Mouse (Mus musculus) left cerebral cortex, postnatal 36 days (tissue): ENCODE measurements around the gene Rad51. TPM values are rescaled to one million over a fixed set of nuclear protein-coding genes. Genes with fewer than 3 reads are reported as not detected.

ENCODE experiments used
- DNase-seq, 2 experiments: peaks; one replicate each; pipeline ENCODE4 v3.0.0; 2021 to 2022; ENCODE audit warnings: low spot score in 2 of 2, mixed read lengths in 1 of 2
- intact Hi-C: fragments of 180-260 bp; cut with DNase I; formaldehyde crosslinking; loops from one replicate; pipeline ENCODE4 v1.15.1; 2025
- total RNA-seq, 2 experiments: library from RNA; stranded (reverse); gene quantifications; 2 replicates each; pipeline ENCODE4 v1.2.3; 2021

The Rad51 gene
- total RNA-seq, 2 experiments from 2014 or later = 0.57 to 1.5 TPM

GRCm38 (mm10) chr2:119196316-119197108 lies 83.9 kb downstream of the Rad51 start:
- no peak for DNase-seq
- intact Hi-C loops = no loop called here

Other genes with a start within 250 kb of the Rad51 start
- gene Bahd1, start 212.4 kb upstream of the Rad51 start, total RNA-seq = 10 to 100 TPM; 40.4 to 45.0 TPM
- gene Chst14, start 186.3 kb upstream of the Rad51 start, total RNA-seq = 1 to 10 TPM; 1.5 to 2.0 TPM
- gene Ccdc32, start 83.4 kb upstream of the Rad51 start, total RNA-seq = 10 to 100 TPM; 50.2 to 52.7 TPM
- 1 to 10 TPM; 8.0 to 8.4 TPM for gene Rpusd2, start 78.0 kb upstream of the Rad51 start, total RNA-seq
- 1 to 10 TPM in 1 of 2 experiments, under 1 TPM in 1; 0.16 to 1.2 TPM for gene Knl1, start 65.7 kb upstream of the Rad51 start, total RNA-seq
- 10 to 100 TPM; 53.4 to 58.1 TPM for gene Rmdn3, start 44.2 kb downstream of the Rad51 start, total RNA-seq
- not detected for gene Gchfr, start 55.0 kb downstream of the Rad51 start, total RNA-seq
- not detected for gene Gm14137, start 61.7 kb downstream of the Rad51 start, total RNA-seq
- 10 to 100 TPM; 34.9 TPM for gene Zfyve19, start 95.8 kb downstream of the Rad51 start, total RNA-seq
- 10 to 100 TPM; 16.4 to 16.6 TPM for gene Dnajc17, start 96.0 kb downstream of the Rad51 start, total RNA-seq
- not detected for gene Ppp1r14d, start 117.1 kb downstream of the Rad51 start, total RNA-seq
- 1 to 10 TPM in 1 of 2 experiments, under 1 TPM in 1; 0.76 to 1.3 TPM for gene Spint1, start 124.6 kb downstream of the Rad51 start, total RNA-seq
- 10 to 100 TPM in 1 of 2 experiments, 1 to 10 TPM in 1; 7.9 to 10.9 TPM for gene Rhov, start 158.5 kb downstream of the Rad51 start, total RNA-seq
- 10 to 100 TPM; 47.7 to 50.1 TPM for gene Vps18, start 175.9 kb downstream of the Rad51 start, total RNA-seq
- gene Dll4, start 213.0 kb downstream of the Rad51 start, total RNA-seq = 1 to 10 TPM; 3.2 to 3.8 TPM
- 1 to 10 TPM; 8.2 to 8.9 TPM for gene Chac1, start 238.4 kb downstream of the Rad51 start, total RNA-seq